Mouse (Mus musculus): ENCODE measurements at regions not wholly inside any gene's neighbourhood (a gene's known extent, or its start where the extent isn't known, plus 50 kb on each side); places are given as distances from the start of the nearest gene placed in this dataset.

- DNase-seq (ENCODE audit: low spot score in 2 of 2), result no peak
These were observed 162.1 kb upstream of the Kirrel3 start for GRCm38 (mm10) chr9:34323571-34323970.

GRCm38 (mm10) chr9:34328723-34329122 lies 157.0 kb upstream of the Kirrel3 start:
- no peak for DNase-seq (ENCODE audit: low spot score in 2 of 2)

GRCm38 (mm10) chr9:34334112-34334511 lies 151.6 kb upstream of the Kirrel3 start:
- DNase-seq (ENCODE audit: low spot score in 2 of 2), result no peak

- no peak for DNase-seq (ENCODE audit: low spot score in 2 of 2)
These were observed 150.9 kb upstream of the Kirrel3 start for GRCm38 (mm10) chr9:34334555-34335468.

GRCm38 (mm10) chr9:34348442-34348841 lies 137.3 kb upstream of the Kirrel3 start:
- DNase-seq (ENCODE audit: low spot score in 2 of 2), result no peak

GRCm38 (mm10) chr9:34349997-34350396 lies 135.7 kb upstream of the Kirrel3 start:
- no peak for DNase-seq (ENCODE audit: low spot score in 2 of 2)

GRCm38 (mm10) chr9:34353744-34354143 lies 131.9 kb upstream of the Kirrel3 start:
- DNase-seq (ENCODE audit: low spot score in 2 of 2), result peak in 1 of 2 experiments; percentile 18

- DNase-seq (ENCODE audit: low spot score in 2 of 2), result no peak
These were observed 130.9 kb upstream of the Kirrel3 start for GRCm38 (mm10) chr9:34354723-34355316.

GRCm38 (mm10) chr9:34370686-34371398 lies 114.9 kb upstream of the Kirrel3 start:
- no peak for DNase-seq (ENCODE audit: low spot score in 2 of 2)

GRCm38 (mm10) chr9:34375187-34375586 lies 110.5 kb upstream of the Kirrel3 start:
- no peak for DNase-seq (ENCODE audit: low spot score in 2 of 2)

GRCm38 (mm10) chr9:34380008-34380407 lies 105.7 kb upstream of the Kirrel3 start:
- DNase-seq (ENCODE audit: low spot score in 2 of 2), result peak; percentile 8 to 53

GRCm38 (mm10) chr9:34381601-34382000 lies 104.1 kb upstream of the Kirrel3 start:
- peak in 1 of 2 experiments; percentile 15 for DNase-seq (ENCODE audit: low spot score in 2 of 2)

- no peak for DNase-seq (ENCODE audit: low spot score in 2 of 2)
These were observed 103.5 kb upstream of the Kirrel3 start for GRCm38 (mm10) chr9:34382208-34382607.

- DNase-seq (ENCODE audit: low spot score in 2 of 2), result peak; percentile 41 to 62
These were observed 99.6 kb upstream of the Kirrel3 start for GRCm38 (mm10) chr9:34386071-34386470.

GRCm38 (mm10) chr9:34393042-34393441 lies 92.7 kb upstream of the Kirrel3 start:
- no peak for DNase-seq (ENCODE audit: low spot score in 2 of 2)

- DNase-seq (ENCODE audit: low spot score in 2 of 2), result no peak
These were observed 89.6 kb upstream of the Kirrel3 start for GRCm38 (mm10) chr9:34395839-34396804.

- DNase-seq (ENCODE audit: low spot score in 2 of 2), result no peak
These were observed 74.0 kb upstream of the Kirrel3 start for GRCm38 (mm10) chr9:34411699-34412098.

- no peak for DNase-seq (ENCODE audit: low spot score in 2 of 2)
These were observed 69.5 kb upstream of the Kirrel3 start for GRCm38 (mm10) chr9:34416153-34416552.

- DNase-seq (ENCODE audit: low spot score in 2 of 2), result no peak
These were observed 67.6 kb upstream of the Kirrel3 start for GRCm38 (mm10) chr9:34418100-34418499.

GRCm38 (mm10) chr9:34421956-34422355 lies 63.7 kb upstream of the Kirrel3 start:
- DNase-seq (ENCODE audit: low spot score in 2 of 2), result no peak

- DNase-seq (ENCODE audit: low spot score in 2 of 2), result no peak
These were observed 62.6 kb upstream of the Kirrel3 start for GRCm38 (mm10) chr9:34423062-34423461.

Data from heart, adult 9 months (tissue).